Mouse (Mus musculus) kidney, adult 2 months (tissue): ENCODE results near the gene Lin7a.

Experiments used
- CTCF ChIP-seq: fragments of 200-500 bp; conservative IDR thresholded peaks from 2 replicates; pipeline ENCODE4 v1.5.1; 2011; ENCODE audit warnings: low read depth, mild to moderate bottlenecking, control low read depth, low read length, moderate library complexity, mixed read lengths; ENCODE audit not compliant: insufficient read depth, insufficient read length
- POLR2A ChIP-seq: fragments of 200-500 bp; IDR thresholded peaks from one replicate; pipeline ENCODE4 v1.6.1; 2011; ENCODE audit warnings: low read depth, low read length, control low read depth

DNA sequence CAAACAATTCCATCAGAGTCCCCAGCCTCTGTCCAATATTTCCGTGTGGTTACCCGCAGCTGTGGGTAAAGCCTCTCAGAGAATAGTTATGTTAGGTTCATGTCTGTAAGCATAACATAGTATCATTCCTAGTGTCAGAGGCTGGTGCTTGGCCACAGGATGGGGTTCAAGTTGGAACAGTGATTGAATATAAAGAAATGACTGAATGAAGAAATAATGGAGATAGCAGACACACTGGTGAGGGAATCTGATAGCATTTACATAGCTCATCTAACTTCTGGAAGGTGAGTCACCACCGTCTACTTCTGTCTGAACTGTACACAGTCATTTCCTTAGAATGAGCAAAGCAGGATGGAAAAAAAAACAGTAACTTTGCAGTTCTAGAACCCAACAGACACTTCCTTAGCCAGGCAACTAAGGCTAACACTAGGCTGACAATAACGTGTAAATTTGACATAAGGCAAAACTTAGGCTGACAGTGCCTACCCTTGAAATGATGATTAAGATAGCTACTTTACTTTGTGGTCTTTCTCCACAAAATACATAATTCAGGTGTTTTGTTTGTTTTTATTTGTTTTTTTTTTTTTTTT lies 40.0 kb upstream of the Lin7a start:
- no peak for TF ChIP-seq POLR2A
- no peak for TF ChIP-seq CTCF
